Mouse (Mus musculus): ENCODE data around the gene Chchd4. TPM values are rescaled to one million over a fixed set of nuclear protein-coding genes. Genes with fewer than 3 reads are reported as not detected.
"Not testable (repeated sequence)": the region's sequence is repeated elsewhere in the genome, so short reads cannot be mapped to it uniquely, and the experiment has no call there.

Gene Chchd4
- polyA plus RNA-seq, 1 experiment, result 18.6 TPM

- Histone ChIP-seq H3K4me1 (ENCODE audit: control insufficient read depth, insufficient read depth, low read length) (peaks cover 2% of the 10 kb centered on the region; the same call in 1 of the 2 replicates), H3K4me3 (ENCODE audit: insufficient read depth, low read length) (no peak overlapping the region), H3K27ac (ENCODE audit: insufficient read depth, low read length) (no peak overlapping the region)
- TF ChIP-seq CTCF (IDR thresholded peaks at IDR 0.05; ENCODE audit: extremely low read depth, insufficient read depth, low read length) (no peak), POLR2A (IDR thresholded peaks at IDR 0.05; ENCODE audit: extremely low read depth, insufficient read depth, low read length) (no peak)
Measured at GRCm38 (mm10) chr6:91483371-91483770, 10.0 kb upstream of the Chchd4 start.

- H3K4me3 ChIP-seq (ENCODE audit: insufficient read depth, low read length), result no peak overlapping the region
- H3K4me1 ChIP-seq (ENCODE audit: control insufficient read depth, insufficient read depth, low read length), result peaks cover 4% of the 10 kb centered on the region
- TF ChIP-seq POLR2A (IDR thresholded peaks at IDR 0.05; ENCODE audit: extremely low read depth, insufficient read depth, low read length) (no peak), CTCF (IDR thresholded peaks at IDR 0.05; ENCODE audit: extremely low read depth, insufficient read depth, low read length) (no peak)
- no peak overlapping the region for H3K27ac ChIP-seq (ENCODE audit: insufficient read depth, low read length)
Measured at GRCm38 (mm10) chr6:91476541-91476940, 3.2 kb upstream of the Chchd4 start.

- peak overlapping the region; percentile 54 for H3K4me3 ChIP-seq (ENCODE audit: insufficient read depth, low read length)
- peaks cover 4% of the 10 kb centered on the region for H3K4me1 ChIP-seq (ENCODE audit: control insufficient read depth, insufficient read depth, low read length)
- H3K27ac ChIP-seq (ENCODE audit: insufficient read depth, low read length), result no peak overlapping the region
- TF ChIP-seq CTCF (IDR thresholded peaks at IDR 0.05; ENCODE audit: extremely low read depth, insufficient read depth, low read length) (no peak), POLR2A (IDR thresholded peaks at IDR 0.05; ENCODE audit: extremely low read depth, insufficient read depth, low read length) (no peak)
Measured at GRCm38 (mm10) chr6:91474441-91475190, 1.3 kb upstream of the Chchd4 start.

GRCm38 (mm10) chr6:91473805-91474440 lies 577 bp upstream of the Chchd4 start:
- peaks cover 4% of the 10 kb centered on the region for H3K4me1 ChIP-seq (ENCODE audit: control insufficient read depth, insufficient read depth, low read length)
- peak overlapping the region; percentile 54 for H3K4me3 ChIP-seq (ENCODE audit: insufficient read depth, low read length)
- no peak overlapping the region for H3K27ac ChIP-seq (ENCODE audit: insufficient read depth, low read length)
- TF ChIP-seq CTCF (IDR thresholded peaks at IDR 0.05; ENCODE audit: extremely low read depth, insufficient read depth, low read length) (no peak), POLR2A (IDR thresholded peaks at IDR 0.05; ENCODE audit: extremely low read depth, insufficient read depth, low read length) (no peak)

GRCm38 (mm10) chr6:91472319-91472718 lies 1.0 kb downstream of the Chchd4 start:
- Histone ChIP-seq H3K4me3 (ENCODE audit: insufficient read depth, low read length) (peak overlapping the region; percentile 54), H3K4me1 (ENCODE audit: control insufficient read depth, insufficient read depth, low read length) (peaks cover 7% of the 10 kb centered on the region), H3K27ac (ENCODE audit: insufficient read depth, low read length) (no peak overlapping the region)
- TF ChIP-seq POLR2A (IDR thresholded peaks at IDR 0.05; ENCODE audit: extremely low read depth, insufficient read depth, low read length) (no peak), CTCF (IDR thresholded peaks at IDR 0.05; ENCODE audit: extremely low read depth, insufficient read depth, low read length) (no peak)

GRCm38 (mm10) chr6:91471427-91471826 lies 1.9 kb downstream of the Chchd4 start:
- not testable (repeated sequence) for H3K4me3 ChIP-seq (ENCODE audit: insufficient read depth, low read length); H3K27ac ChIP-seq (ENCODE audit: insufficient read depth, low read length); H3K4me1 ChIP-seq (ENCODE audit: control insufficient read depth, insufficient read depth, low read length)

- TF ChIP-seq CTCF (IDR thresholded peaks at IDR 0.05; ENCODE audit: extremely low read depth, insufficient read depth, low read length) (no peak), POLR2A (IDR thresholded peaks at IDR 0.05; ENCODE audit: extremely low read depth, insufficient read depth, low read length) (no peak)
- H3K4me3 ChIP-seq (ENCODE audit: insufficient read depth, low read length), result no peak overlapping the region
- peaks cover 7% of the 10 kb centered on the region for H3K4me1 ChIP-seq (ENCODE audit: control insufficient read depth, insufficient read depth, low read length)
- no peak overlapping the region for H3K27ac ChIP-seq (ENCODE audit: insufficient read depth, low read length)
Measured at GRCm38 (mm10) chr6:91470712-91471111, 2.6 kb downstream of the Chchd4 start.

GRCm38 (mm10) chr6:91467106-91467505 lies 6.2 kb downstream of the Chchd4 start:
- H3K27ac ChIP-seq (ENCODE audit: insufficient read depth, low read length), result no peak overlapping the region
- H3K4me1 ChIP-seq (ENCODE audit: control insufficient read depth, insufficient read depth, low read length), result peaks cover 3% of the 10 kb centered on the region; the same call in 1 of the 2 replicates
- no peak overlapping the region for H3K4me3 ChIP-seq (ENCODE audit: insufficient read depth, low read length)
- no peak for TF ChIP-seq POLR2A (IDR thresholded peaks at IDR 0.05; ENCODE audit: extremely low read depth, insufficient read depth, low read length)
- no peak for TF ChIP-seq CTCF (IDR thresholded peaks at IDR 0.05; ENCODE audit: extremely low read depth, insufficient read depth, low read length)

GRCm38 (mm10) chr6:91465756-91466155 lies 7.6 kb downstream of the Chchd4 start:
- H3K4me3 ChIP-seq (ENCODE audit: insufficient read depth, low read length), result no peak overlapping the region
- H3K4me1 ChIP-seq (ENCODE audit: control insufficient read depth, insufficient read depth, low read length), result peaks cover 2% of the 10 kb centered on the region; the same call in 1 of the 2 replicates
- no peak overlapping the region for H3K27ac ChIP-seq (ENCODE audit: insufficient read depth, low read length)
- TF ChIP-seq CTCF (IDR thresholded peaks at IDR 0.05; ENCODE audit: extremely low read depth, insufficient read depth, low read length), result no peak
- no peak for TF ChIP-seq POLR2A (IDR thresholded peaks at IDR 0.05; ENCODE audit: extremely low read depth, insufficient read depth, low read length)

- H3K4me3 ChIP-seq (ENCODE audit: insufficient read depth, low read length), result no peak overlapping the region
- H3K27ac ChIP-seq (ENCODE audit: insufficient read depth, low read length), result no peak overlapping the region
- no peaks in the 10 kb centered on the region for H3K4me1 ChIP-seq (ENCODE audit: control insufficient read depth, insufficient read depth, low read length)
- TF ChIP-seq CTCF (IDR thresholded peaks at IDR 0.05; ENCODE audit: extremely low read depth, insufficient read depth, low read length) (no peak), POLR2A (IDR thresholded peaks at IDR 0.05; ENCODE audit: extremely low read depth, insufficient read depth, low read length) (no peak)
Measured at GRCm38 (mm10) chr6:91459471-91459870, 13.9 kb downstream of the Chchd4 start.
